Mouse (Mus musculus) forebrain, embryonic 15.5 days (tissue): Measurements from ENCODE around the gene Hoxa3. TPM values are rescaled to one million over a fixed set of nuclear protein-coding genes. Genes with fewer than 3 reads are reported as not detected.

ENCODE experiments used
- ATAC-seq: fragments of 200-750 bp; cut with Nextera tagmentation; replicated peaks from 2 replicates; pipeline ENCODE4 v1.8.0; 2017; ENCODE audit warnings: mild to moderate bottlenecking, moderate TSS enrichment, moderate library complexity
- H3K27ac ChIP-seq: fragments of 300-500 bp; sonication (generic); replicated peaks from 2 replicates; pipeline ENCODE4 v1.5.1; 2015; ENCODE audit warnings: mild to moderate bottlenecking, inconsistent platforms
- H3K27me3 ChIP-seq: fragments of 300-500 bp; sonication (generic); 2 replicates; pipeline ENCODE4 v1.6.1; 2015; ENCODE audit warnings: inconsistent platforms
- H3K36me3 ChIP-seq: fragments of 300-500 bp; sonication (generic); 2 replicates; pipeline ENCODE4 v1.6.1; 2015; ENCODE audit warnings: mild to moderate bottlenecking, inconsistent platforms
- H3K4me1 ChIP-seq: fragments of 300-500 bp; sonication (generic); 2 replicates; pipeline ENCODE4 v1.6.1; 2015; ENCODE audit warnings: inconsistent platforms
- H3K4me2 ChIP-seq: fragments of 300-500 bp; sonication (generic); replicated peaks from 2 replicates; pipeline ENCODE4 v1.6.1; 2015; ENCODE audit warnings: mild to moderate bottlenecking, inconsistent platforms
- H3K4me3 ChIP-seq: fragments of 300-500 bp; sonication (generic); 2 replicates; pipeline ENCODE4 v1.5.1; 2015; ENCODE audit warnings: mild to moderate bottlenecking, inconsistent platforms
- H3K9ac ChIP-seq: fragments of 300-500 bp; sonication (generic); replicated peaks from 2 replicates; pipeline ENCODE4 v1.6.1; 2015; ENCODE audit warnings: mild to moderate bottlenecking, inconsistent platforms
- H3K9me3 ChIP-seq: fragments of 300-500 bp; sonication (generic); 2 replicates; pipeline ENCODE4 v1.6.1; 2016; ENCODE audit warnings: inconsistent platforms
- whole genome bisulfite sequencing: fragments of 180-500 bp; shearing (Covaris S2); methylation state at CpG from one replicate; pipeline ENCODE4 v1.1.7; 2015; ENCODE audit warnings: mixed read lengths; 5-methylcytosine and 5-hydroxymethylcytosine counted together
- polyA plus RNA-seq: library from polyadenylated mRNA; unstranded; fragments of >200 nt; fragmentation: Nextera tagmentation; extraction: Ambion mirVana; gene quantifications from 2 replicates; pipeline ENCODE4 v1.2.1, GENCODE M21; 2015

The Hoxa3 gene
- polyA plus RNA-seq, 1 experiment from 2014 or later: not detected

- 3% methylated on average over 22 of the region's 22 CpGs for WGBS
- Histone ChIP-seq H3K27me3 (peaks cover 99% of the 10 kb centered on the region), H3K4me1 (peaks cover 11% of the 10 kb centered on the region), H3K36me3 (no peaks in the 10 kb centered on the region), H3K4me3 (no peak overlapping the region), H3K9me3 (no peaks in the 10 kb centered on the region), H3K27ac (no peak overlapping the region), H3K9ac (no peak overlapping the region), H3K4me2 (no peak overlapping the region)
- ATAC-seq: no peak
Measured at GRCm38 (mm10) chr6:52202362-52203120, 10.6 kb downstream of the Hoxa3 start.

- no peak overlapping the region for H3K9ac ChIP-seq
- H3K36me3 ChIP-seq: no peaks in the 10 kb centered on the region
- no peak overlapping the region for H3K4me3 ChIP-seq
- no peak for ATAC-seq
- peaks cover 99% of the 10 kb centered on the region for H3K27me3 ChIP-seq
- no peak overlapping the region for H3K4me2 ChIP-seq
- 21% methylated on average over 1 of the region's 1 CpGs for WGBS
- H3K4me1 ChIP-seq: peaks cover 11% of the 10 kb centered on the region
- no peak overlapping the region for H3K27ac ChIP-seq
- no peaks in the 10 kb centered on the region for H3K9me3 ChIP-seq
Measured at GRCm38 (mm10) chr6:52201269-52201668, 11.9 kb downstream of the Hoxa3 start.

GRCm38 (mm10) chr6:52200751-52201250 lies 12.3 kb downstream of the Hoxa3 start:
- Histone ChIP-seq H3K4me3 (no peak overlapping the region), H3K9me3 (no peaks in the 10 kb centered on the region), H3K4me2 (no peak overlapping the region), H3K9ac (no peak overlapping the region), H3K27ac (no peak overlapping the region), H3K4me1 (peaks cover 11% of the 10 kb centered on the region), H3K36me3 (no peaks in the 10 kb centered on the region), H3K27me3 (peaks cover 99% of the 10 kb centered on the region)
- WGBS: 5% methylated on average over 10 of the region's 10 CpGs
- no peak for ATAC-seq

GRCm38 (mm10) chr6:52200073-52200750 lies 12.9 kb downstream of the Hoxa3 start:
- Histone ChIP-seq H3K4me3 (no peak overlapping the region), H3K36me3 (no peaks in the 10 kb centered on the region), H3K27me3 (peaks cover 99% of the 10 kb centered on the region), H3K9ac (no peak overlapping the region), H3K9me3 (no peaks in the 10 kb centered on the region), H3K4me2 (no peak overlapping the region), H3K27ac (no peak overlapping the region), H3K4me1 (peaks cover 11% of the 10 kb centered on the region)
- ATAC-seq: no peak
- WGBS: under 1% methylated on average over 30 of the region's 30 CpGs

- no peaks in the 10 kb centered on the region for H3K36me3 ChIP-seq
- WGBS: 2% methylated on average over 10 of the region's 10 CpGs
- H3K9ac ChIP-seq: no peak overlapping the region
- no peak overlapping the region for H3K27ac ChIP-seq
- no peak overlapping the region for H3K4me3 ChIP-seq
- H3K27me3 ChIP-seq: peaks cover 100% of the 10 kb centered on the region
- no peak overlapping the region for H3K4me2 ChIP-seq
- no peaks in the 10 kb centered on the region for H3K9me3 ChIP-seq
- H3K4me1 ChIP-seq: peaks cover under 1% of the 10 kb centered on the region; the same call in 1 of the 2 replicates
- no peak for ATAC-seq
Measured at GRCm38 (mm10) chr6:52197271-52197670, 15.9 kb downstream of the Hoxa3 start.

GRCm38 (mm10) chr6:52196811-52197210 lies 16.3 kb downstream of the Hoxa3 start:
- Histone ChIP-seq H3K9ac (no peak overlapping the region), H3K4me1 (peaks cover 5% of the 10 kb centered on the region; the same call in 1 of the 2 replicates), H3K36me3 (no peaks in the 10 kb centered on the region), H3K4me3 (no peak overlapping the region), H3K9me3 (no peaks in the 10 kb centered on the region), H3K27me3 (peaks cover 100% of the 10 kb centered on the region), H3K27ac (no peak overlapping the region), H3K4me2 (no peak overlapping the region)
- ATAC-seq: no peak
- WGBS: 4% methylated on average over 9 of the region's 9 CpGs

GRCm38 (mm10) chr6:52194690-52195089 lies 18.4 kb downstream of the Hoxa3 start:
- Histone ChIP-seq H3K27me3 (peaks cover 99% of the 10 kb centered on the region), H3K4me3 (no peak overlapping the region), H3K27ac (no peak overlapping the region), H3K4me1 (peaks cover 14% of the 10 kb centered on the region), H3K36me3 (no peaks in the 10 kb centered on the region), H3K9ac (no peak overlapping the region), H3K4me2 (no peak overlapping the region), H3K9me3 (no peaks in the 10 kb centered on the region)
- ATAC-seq: no peak
- 5% methylated on average over 10 of the region's 10 CpGs for WGBS

- H3K4me3 ChIP-seq: peak overlapping the region; percentile 42
- peak; percentile 26; the same call in 1 of the 2 replicates for ATAC-seq
- WGBS: 1% methylated on average over 38 of the region's 55 CpGs
- H3K9me3 ChIP-seq: no peaks in the 10 kb centered on the region
- peaks cover 99% of the 10 kb centered on the region for H3K27me3 ChIP-seq
- peaks cover 14% of the 10 kb centered on the region for H3K4me1 ChIP-seq
- H3K9ac ChIP-seq: no peak overlapping the region
- H3K4me2 ChIP-seq: peak overlapping the region; percentile 66
- no peak overlapping the region for H3K27ac ChIP-seq
- no peaks in the 10 kb centered on the region for H3K36me3 ChIP-seq
Measured at GRCm38 (mm10) chr6:52191860-52192550, 21.1 kb downstream of the Hoxa3 start.

- Histone ChIP-seq H3K27me3 (peaks cover 99% of the 10 kb centered on the region), H3K9ac (no peak within 1 kb of the TSS), H3K36me3 (no peaks in the 10 kb centered on the region), H3K27ac (no peak within 1 kb of the TSS), H3K4me2 (peak within 1 kb of the TSS; percentile 66), H3K4me1 (peaks cover 14% of the 10 kb centered on the region), H3K4me3 (peak within 1 kb of the TSS; percentile 42), H3K9me3 (no peaks in the 10 kb centered on the region)
- under 1% methylated on average over 77 of the region's 102 CpGs for WGBS
- no peak for ATAC-seq
Measured at GRCm38 (mm10) chr6:52190906-52191810, 22.0 kb downstream of the Hoxa3 start, which contains the start of gene Hoxa4. TSS of gene Hoxa4 (minus strand) at chr6:52191753.

GRCm38 (mm10) chr6:52190410-52190809 lies 22.7 kb downstream of the Hoxa3 start:
- ATAC-seq: no peak
- H3K4me3 ChIP-seq: no peak overlapping the region
- no peaks in the 10 kb centered on the region for H3K9me3 ChIP-seq
- no peaks in the 10 kb centered on the region for H3K36me3 ChIP-seq
- H3K27me3 ChIP-seq: peaks cover 99% of the 10 kb centered on the region
- H3K4me2 ChIP-seq: no peak overlapping the region
- H3K27ac ChIP-seq: no peak overlapping the region
- under 1% methylated on average over 23 of the region's 23 CpGs for WGBS
- H3K9ac ChIP-seq: no peak overlapping the region
- H3K4me1 ChIP-seq: peaks cover 14% of the 10 kb centered on the region

- no peak for ATAC-seq
- Histone ChIP-seq H3K4me2 (no peak overlapping the region), H3K4me3 (no peak overlapping the region), H3K36me3 (no peaks in the 10 kb centered on the region), H3K27ac (no peak overlapping the region), H3K9ac (no peak overlapping the region), H3K9me3 (no peaks in the 10 kb centered on the region), H3K27me3 (peaks cover 99% of the 10 kb centered on the region), H3K4me1 (peaks cover 14% of the 10 kb centered on the region)
- 4% methylated on average over 8 of the region's 8 CpGs for WGBS
Measured at GRCm38 (mm10) chr6:52189909-52190308, 23.2 kb downstream of the Hoxa3 start.
